Mouse (Mus musculus): Measurements from ENCODE around the gene Misp. TPM values are rescaled to one million over a fixed set of nuclear protein-coding genes. Genes with fewer than 3 reads are reported as not detected.
A peak's percentile ranks its signal among the peaks of the same experiment; 100 is the strongest.

Gene Misp
- polyA plus RNA-seq, 1 experiment from 2014 or later = 0.29 TPM

GRCm38 (mm10) chr10:79792339-79793040 lies 28.3 kb upstream of the Misp start:
- Histone ChIP-seq H3K27me3 (ENCODE audit: control insufficient read depth, insufficient read depth, low read length) (no peaks in the 10 kb centered on the region), H3K36me3 (ENCODE audit: control insufficient read depth, insufficient read depth, low read length) (no peaks in the 10 kb centered on the region), H3K4me1 (ENCODE audit: control insufficient read depth, insufficient read depth, low read length) (peaks cover 17% of the 10 kb centered on the region), H3K9ac (ENCODE audit: low read length) (no peak overlapping the region), H3K4me3 (ENCODE audit: low read depth, low read length) (no peak overlapping the region), H3K27ac (replicated peaks; ENCODE audit: low read depth, low read length) (no peak overlapping the region), H3K4me2 (ENCODE audit: low read depth, severe bottlenecking) (no peak overlapping the region), H3K9me3 (ENCODE audit: control insufficient read depth, low read length) (no peaks in the 10 kb centered on the region)
- ATAC-seq (ENCODE audit: insufficient number of reproducible peaks, low FRiP score, low TSS enrichment, low read depth) (no peak), DNase-seq (ENCODE audit: low spot score) (no peak)
- WGBS = 84% methylated on average over 5 of the region's 5 CpGs

- Histone ChIP-seq H3K4me3 (ENCODE audit: low read depth, low read length) (peak within 1 kb of the TSS; percentile 93), H3K4me2 (ENCODE audit: low read depth, severe bottlenecking) (peak within 1 kb of the TSS; percentile 93), H3K9me3 (ENCODE audit: control insufficient read depth, low read length) (no peaks in the 10 kb centered on the region), H3K9ac (ENCODE audit: low read length) (peak within 1 kb of the TSS; percentile 96), H3K27me3 (ENCODE audit: control insufficient read depth, insufficient read depth, low read length) (no peaks in the 10 kb centered on the region), H3K4me1 (ENCODE audit: control insufficient read depth, insufficient read depth, low read length) (peaks cover 17% of the 10 kb centered on the region), H3K27ac (replicated peaks; ENCODE audit: low read depth, low read length) (peak within 1 kb of the TSS; percentile 72), H3K36me3 (ENCODE audit: control insufficient read depth, insufficient read depth, low read length) (no peaks in the 10 kb centered on the region)
- 6% methylated on average over 48 of the region's 51 CpGs for WGBS
- ATAC-seq (ENCODE audit: insufficient number of reproducible peaks, low FRiP score, low TSS enrichment, low read depth) (peak; percentile 55; the same call in 1 of the 2 replicates), DNase-seq (ENCODE audit: low spot score) (peak; percentile 84)
These were observed 27.6 kb upstream of the Misp start, which contains the start of gene Palm for GRCm38 (mm10) chr10:79793051-79793737. Gene Palm, plus strand, starts transcription at chr10:79793572.

GRCm38 (mm10) chr10:79793738-79794490 lies 26.9 kb upstream of the Misp start:
- Histone ChIP-seq H3K4me3 (ENCODE audit: low read depth, low read length) (peak overlapping the region; percentile 93), H3K9ac (ENCODE audit: low read length) (peak overlapping the region; percentile 96), H3K27ac (replicated peaks; ENCODE audit: low read depth, low read length) (peak overlapping the region; percentile 72), H3K27me3 (ENCODE audit: control insufficient read depth, insufficient read depth, low read length) (no peaks in the 10 kb centered on the region), H3K4me2 (ENCODE audit: low read depth, severe bottlenecking) (peak overlapping the region; percentile 93), H3K9me3 (ENCODE audit: control insufficient read depth, low read length) (no peaks in the 10 kb centered on the region), H3K36me3 (ENCODE audit: control insufficient read depth, insufficient read depth, low read length) (no peaks in the 10 kb centered on the region), H3K4me1 (ENCODE audit: control insufficient read depth, insufficient read depth, low read length) (peaks cover 15% of the 10 kb centered on the region)
- ATAC-seq (ENCODE audit: insufficient number of reproducible peaks, low FRiP score, low TSS enrichment, low read depth) (no peak), DNase-seq (ENCODE audit: low spot score) (peak; percentile 68)
- 3% methylated on average over 38 of the region's 38 CpGs for WGBS

- DNase-seq (ENCODE audit: low spot score) (peak; percentile 48), ATAC-seq (ENCODE audit: insufficient number of reproducible peaks, low FRiP score, low TSS enrichment, low read depth) (0 out of 2 replicates have a peak, but pooled peaks have one; percentile 21)
These were observed 26.3 kb upstream of the Misp start for GRCm38 (mm10) chr10:79794491-79794931.

GRCm38 (mm10) chr10:79795905-79796304 lies 24.9 kb upstream of the Misp start:
- Histone ChIP-seq H3K4me1 (ENCODE audit: control insufficient read depth, insufficient read depth, low read length) (peaks cover 15% of the 10 kb centered on the region), H3K4me2 (ENCODE audit: low read depth, severe bottlenecking) (no peak overlapping the region), H3K9me3 (ENCODE audit: control insufficient read depth, low read length) (no peaks in the 10 kb centered on the region), H3K4me3 (ENCODE audit: low read depth, low read length) (no peak overlapping the region), H3K27ac (replicated peaks; ENCODE audit: low read depth, low read length) (no peak overlapping the region), H3K36me3 (ENCODE audit: control insufficient read depth, insufficient read depth, low read length) (no peaks in the 10 kb centered on the region), H3K9ac (ENCODE audit: low read length) (no peak overlapping the region), H3K27me3 (ENCODE audit: control insufficient read depth, insufficient read depth, low read length) (no peaks in the 10 kb centered on the region)
- ATAC-seq (ENCODE audit: insufficient number of reproducible peaks, low FRiP score, low TSS enrichment, low read depth) (no peak), DNase-seq (ENCODE audit: low spot score) (no peak)
- WGBS = 92% methylated on average over 3 of the region's 3 CpGs

More at GRCm38 (mm10) chr10:79794491-79794931, 26.3 kb upstream of the Misp start:
- H3K4me3 ChIP-seq (ENCODE audit: low read depth, low read length) = peak overlapping the region; percentile 93
- peaks cover 15% of the 10 kb centered on the region for H3K4me1 ChIP-seq (ENCODE audit: control insufficient read depth, insufficient read depth, low read length)
- no peaks in the 10 kb centered on the region for H3K36me3 ChIP-seq (ENCODE audit: control insufficient read depth, insufficient read depth, low read length)
- H3K4me2 ChIP-seq (ENCODE audit: low read depth, severe bottlenecking) = peak overlapping the region; percentile 93
- WGBS = 7% methylated on average over 10 of the region's 10 CpGs
- H3K9ac ChIP-seq (ENCODE audit: low read length) = peak overlapping the region; percentile 96
- no peaks in the 10 kb centered on the region for H3K9me3 ChIP-seq (ENCODE audit: control insufficient read depth, low read length)
- H3K27ac ChIP-seq (replicated peaks; ENCODE audit: low read depth, low read length) = peak overlapping the region; percentile 72; the same call in 1 of the 2 replicates
- no peaks in the 10 kb centered on the region for H3K27me3 ChIP-seq (ENCODE audit: control insufficient read depth, insufficient read depth, low read length)

GRCm38 (mm10) chr10:79797326-79797725 lies 23.5 kb upstream of the Misp start:
- H3K4me3 ChIP-seq (ENCODE audit: low read depth, low read length) = no peak overlapping the region
- no peaks in the 10 kb centered on the region for H3K36me3 ChIP-seq (ENCODE audit: control insufficient read depth, insufficient read depth, low read length)
- H3K27me3 ChIP-seq (ENCODE audit: control insufficient read depth, insufficient read depth, low read length) = no peaks in the 10 kb centered on the region
- H3K9ac ChIP-seq (ENCODE audit: low read length) = no peak overlapping the region
- 32% methylated on average over 15 of the region's 15 CpGs for WGBS
- no peaks in the 10 kb centered on the region for H3K9me3 ChIP-seq (ENCODE audit: control insufficient read depth, low read length)
- no peak overlapping the region for H3K4me2 ChIP-seq (ENCODE audit: low read depth, severe bottlenecking)
- no peak for ATAC-seq (ENCODE audit: insufficient number of reproducible peaks, low FRiP score, low TSS enrichment, low read depth)
- peaks cover 20% of the 10 kb centered on the region for H3K4me1 ChIP-seq (ENCODE audit: control insufficient read depth, insufficient read depth, low read length)
- DNase-seq (ENCODE audit: low spot score) = peak; percentile 47
- no peak overlapping the region for H3K27ac ChIP-seq (replicated peaks; ENCODE audit: low read depth, low read length)

GRCm38 (mm10) chr10:79798289-79798928 lies 22.4 kb upstream of the Misp start:
- no peak overlapping the region for H3K4me3 ChIP-seq (ENCODE audit: low read depth, low read length)
- DNase-seq (ENCODE audit: low spot score) (no peak), ATAC-seq (ENCODE audit: insufficient number of reproducible peaks, low FRiP score, low TSS enrichment, low read depth) (no peak)
- H3K27ac ChIP-seq (replicated peaks; ENCODE audit: low read depth, low read length) = no peak overlapping the region
- no peaks in the 10 kb centered on the region for H3K36me3 ChIP-seq (ENCODE audit: control insufficient read depth, insufficient read depth, low read length)
- no peak overlapping the region for H3K9ac ChIP-seq (ENCODE audit: low read length)
- H3K4me1 ChIP-seq (ENCODE audit: control insufficient read depth, insufficient read depth, low read length) = peaks cover 31% of the 10 kb centered on the region
- 92% methylated on average over 12 of the region's 12 CpGs for WGBS
- H3K9me3 ChIP-seq (ENCODE audit: control insufficient read depth, low read length) = no peaks in the 10 kb centered on the region
- H3K27me3 ChIP-seq (ENCODE audit: control insufficient read depth, insufficient read depth, low read length) = no peaks in the 10 kb centered on the region
- no peak overlapping the region for H3K4me2 ChIP-seq (ENCODE audit: low read depth, severe bottlenecking)

- H3K27ac ChIP-seq (replicated peaks; ENCODE audit: low read depth, low read length) = peak overlapping the region; percentile 21; the same call in 1 of the 2 replicates
- no peak overlapping the region for H3K4me2 ChIP-seq (ENCODE audit: low read depth, severe bottlenecking)
- H3K27me3 ChIP-seq (ENCODE audit: control insufficient read depth, insufficient read depth, low read length) = no peaks in the 10 kb centered on the region
- DNase-seq (ENCODE audit: low spot score) (no peak), ATAC-seq (ENCODE audit: insufficient number of reproducible peaks, low FRiP score, low TSS enrichment, low read depth) (no peak)
- H3K4me1 ChIP-seq (ENCODE audit: control insufficient read depth, insufficient read depth, low read length) = peaks cover 36% of the 10 kb centered on the region
- H3K36me3 ChIP-seq (ENCODE audit: control insufficient read depth, insufficient read depth, low read length) = no peaks in the 10 kb centered on the region
- H3K9ac ChIP-seq (ENCODE audit: low read length) = no peak overlapping the region
- WGBS = 84% methylated on average over 11 of the region's 11 CpGs
- no peaks in the 10 kb centered on the region for H3K9me3 ChIP-seq (ENCODE audit: control insufficient read depth, low read length)
- no peak overlapping the region for H3K4me3 ChIP-seq (ENCODE audit: low read depth, low read length)
These were observed 20.3 kb upstream of the Misp start for GRCm38 (mm10) chr10:79800508-79800907.
